Mouse (Mus musculus): ENCODE data around the gene Fnbp1l. TPM values are rescaled to one million over a fixed set of nuclear protein-coding genes. Genes with fewer than 3 reads are reported as not detected.

Fnbp1l gene
- total and polyA plus RNA-seq, 3 experiments, result 0.11 TPM; not detected in 2

DNA sequence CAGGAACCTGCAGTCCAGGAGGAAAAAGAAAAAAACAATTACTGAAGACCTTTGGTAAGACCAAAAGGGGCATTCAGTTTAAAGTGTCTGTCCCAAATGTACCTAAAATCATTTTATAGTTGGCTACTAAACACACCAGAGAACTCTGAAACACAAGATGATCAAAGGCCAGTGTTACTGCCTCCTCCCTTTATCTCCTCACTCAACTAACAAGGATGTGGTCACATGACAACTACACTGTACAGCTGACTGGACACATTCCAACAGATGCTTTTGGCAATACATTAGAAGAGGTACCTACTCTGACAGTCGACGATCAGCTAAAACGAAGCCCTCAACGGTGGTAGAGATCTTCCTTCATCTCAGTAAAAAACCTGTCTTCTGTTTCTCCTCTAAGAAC, 78.6 kb downstream of the Fnbp1l start:
- H3K4me1 ChIP-seq (ENCODE audit: insufficient read depth, low read depth, low read length), result no peaks in the 10 kb centered on the region
- DNase-seq (ENCODE audit: low spot score) (no peak), ATAC-seq (ENCODE audit: extremely low read depth, insufficient number of reproducible peaks, low FRiP score, poor library complexity, severe bottlenecking) (no peak)
- H3K4me3 ChIP-seq (ENCODE audit: low read depth, low read length), result no peak overlapping the region
- TF ChIP-seq CTCF (IDR thresholded peaks at IDR 0.05; ENCODE audit: low read depth, low read length), result no peak
- TF ChIP-seq POLR2AphosphoS5 (IDR thresholded peaks at IDR 0.05; ENCODE audit: insufficient replicate concordance, low read depth, low read length), result no peak
- no peak for TF ChIP-seq GATA1 (IDR thresholded peaks at IDR 0.05; ENCODE audit: borderline replicate concordance, low read length)
- TF ChIP-seq TAL1 (conservative IDR thresholded peaks at IDR 0.05; ENCODE audit: low read depth, low read length), result no peak
- TF ChIP-seq GATA2 (IDR thresholded peaks at IDR 0.05; ENCODE audit: borderline replicate concordance, low read depth, low read length), result no peak
- H3K27me3 ChIP-seq (ENCODE audit: insufficient read depth, low read length), result no peaks in the 10 kb centered on the region; the same call in 1 of the 2 replicates
- no peaks in the 10 kb centered on the region for H3K9me3 ChIP-seq (replicated peaks)
- no peaks in the 10 kb centered on the region for H3K36me3 ChIP-seq (replicated peaks)

DNA sequence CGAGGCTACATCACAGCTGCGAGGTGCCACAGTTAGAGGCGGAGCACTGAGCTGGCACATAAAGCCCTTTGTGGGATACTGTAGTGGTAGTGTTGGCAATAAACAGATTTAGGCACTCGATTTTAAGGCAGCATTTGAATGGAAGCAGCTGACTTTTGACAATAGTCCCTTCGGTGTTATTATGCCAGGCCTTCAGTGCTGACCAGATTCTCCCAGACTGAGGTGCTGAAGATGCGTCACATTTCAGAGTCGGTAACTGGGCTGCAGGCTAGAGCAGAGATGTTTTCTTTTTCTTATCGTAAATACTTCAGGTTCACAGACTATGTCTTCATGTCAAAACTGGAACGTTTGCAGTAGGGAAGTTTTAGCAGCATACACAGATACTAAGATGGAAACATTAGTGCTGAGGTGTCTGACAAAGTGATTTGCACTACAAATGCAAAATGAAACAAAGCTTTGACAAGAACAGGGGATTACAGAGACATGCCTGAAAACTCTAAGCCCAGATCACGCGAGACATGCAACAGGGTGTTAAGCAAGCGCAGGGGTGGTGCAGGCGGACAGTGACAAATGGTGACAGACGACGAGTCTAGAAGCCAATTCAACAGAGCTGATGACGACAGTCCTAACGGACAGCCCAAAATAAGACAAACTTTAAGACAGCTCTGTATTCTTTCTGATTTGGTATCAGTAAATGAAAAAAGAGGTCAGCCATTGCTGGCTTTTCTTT, 79.4 kb downstream of the Fnbp1l start:
- DNase-seq (ENCODE audit: low spot score), result no peak
- Histone ChIP-seq H3K4me3 (ENCODE audit: low read depth, low read length) (no peak overlapping the region), H3K9me3 (replicated peaks) (no peaks in the 10 kb centered on the region), H3K4me1 (ENCODE audit: insufficient read depth, low read depth, low read length) (no peaks in the 10 kb centered on the region), H3K27me3 (ENCODE audit: insufficient read depth, low read length) (no peaks in the 10 kb centered on the region; the same call in 1 of the 2 replicates), H3K36me3 (replicated peaks) (no peaks in the 10 kb centered on the region)
- TF ChIP-seq TAL1 (conservative IDR thresholded peaks at IDR 0.05; ENCODE audit: low read depth, low read length) (no peak), CTCF (IDR thresholded peaks at IDR 0.05; ENCODE audit: low read depth, low read length) (no peak), GATA1 (IDR thresholded peaks at IDR 0.05; ENCODE audit: borderline replicate concordance, low read length) (no peak), GATA2 (IDR thresholded peaks at IDR 0.05; ENCODE audit: borderline replicate concordance, low read depth, low read length) (no peak), POLR2AphosphoS5 (IDR thresholded peaks at IDR 0.05; ENCODE audit: insufficient replicate concordance, low read depth, low read length) (no peak)
- ATAC-seq (ENCODE audit: extremely low read depth, insufficient number of reproducible peaks, low FRiP score, poor library complexity, severe bottlenecking), result no peak

DNA sequence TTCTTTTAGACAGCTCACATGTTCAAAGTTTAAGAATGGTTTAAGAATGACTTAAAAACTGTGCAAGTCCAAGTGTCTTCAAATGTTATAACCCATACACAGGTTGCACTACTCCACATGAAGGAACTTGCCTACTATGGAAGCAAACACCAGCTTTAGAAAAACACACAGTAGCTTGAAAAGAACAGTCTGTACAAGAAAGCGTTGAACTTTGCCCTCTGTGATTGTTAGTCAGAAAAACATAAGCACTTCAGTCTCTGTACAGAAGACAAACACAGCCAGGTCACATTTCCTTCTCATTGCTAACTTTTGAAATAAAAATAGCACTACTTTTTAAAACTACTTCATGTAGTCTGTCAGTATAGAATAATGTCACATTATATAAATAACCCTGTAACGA, 80.7 kb downstream of the Fnbp1l start:
- TF ChIP-seq GATA2 (IDR thresholded peaks at IDR 0.05; ENCODE audit: borderline replicate concordance, low read depth, low read length), result no peak
- TF ChIP-seq POLR2AphosphoS5 (IDR thresholded peaks at IDR 0.05; ENCODE audit: insufficient replicate concordance, low read depth, low read length), result no peak
- no peak for TF ChIP-seq TAL1 (conservative IDR thresholded peaks at IDR 0.05; ENCODE audit: low read depth, low read length)
- no peak for TF ChIP-seq CTCF (IDR thresholded peaks at IDR 0.05; ENCODE audit: low read depth, low read length)
- no peak for TF ChIP-seq GATA1 (IDR thresholded peaks at IDR 0.05; ENCODE audit: borderline replicate concordance, low read length)
- H3K36me3 ChIP-seq (replicated peaks), result no peaks in the 10 kb centered on the region
- ATAC-seq (ENCODE audit: extremely low read depth, insufficient number of reproducible peaks, low FRiP score, poor library complexity, severe bottlenecking), result no peak

DNA sequence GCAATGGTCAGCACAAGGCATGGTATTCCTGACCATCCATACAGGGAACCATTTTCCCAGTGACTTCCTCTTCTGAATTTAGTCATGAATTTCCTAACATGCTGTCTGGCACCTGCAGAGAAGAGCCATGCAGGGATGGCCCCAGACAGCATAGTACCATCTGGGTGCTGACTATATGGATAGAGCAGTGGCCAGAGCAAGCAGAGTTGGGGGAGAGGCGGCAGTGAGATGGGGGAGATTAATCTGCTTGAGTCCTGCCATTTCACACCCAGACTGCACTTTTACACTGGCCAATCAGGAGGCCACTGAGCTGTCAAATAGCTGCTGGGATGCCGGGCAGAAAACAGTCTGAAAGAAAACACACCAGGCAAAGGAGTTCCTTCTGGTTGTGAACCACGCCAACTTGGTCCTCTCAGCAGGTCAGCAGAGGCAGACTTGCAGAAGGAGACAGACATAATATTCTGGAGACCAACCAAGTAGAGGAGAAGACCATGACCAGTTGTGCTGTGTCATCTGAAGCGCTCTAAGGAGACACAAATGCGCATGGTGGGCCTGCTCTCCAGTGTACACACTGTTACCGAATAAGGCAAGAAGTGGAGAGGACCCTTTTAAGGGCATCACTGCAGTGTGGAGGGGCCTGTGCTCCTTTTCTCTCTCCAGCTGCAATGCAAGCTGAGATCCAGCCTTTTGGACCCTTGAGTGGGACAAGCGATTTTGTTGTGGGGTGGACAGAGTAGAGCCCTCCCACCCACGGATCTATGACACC, 83.4 kb downstream of the Fnbp1l start:
- no peaks in the 10 kb centered on the region for H3K27me3 ChIP-seq (ENCODE audit: insufficient read depth, low read length)
- no peaks in the 10 kb centered on the region for H3K36me3 ChIP-seq (replicated peaks)
- DNase-seq (ENCODE audit: low spot score), result no peak
- no peak overlapping the region for H3K4me3 ChIP-seq (ENCODE audit: low read depth, low read length)
- TF ChIP-seq TAL1 (conservative IDR thresholded peaks at IDR 0.05; ENCODE audit: low read depth, low read length) (no peak), POLR2AphosphoS5 (IDR thresholded peaks at IDR 0.05; ENCODE audit: insufficient replicate concordance, low read depth, low read length) (no peak), CTCF (IDR thresholded peaks at IDR 0.05; ENCODE audit: low read depth, low read length) (no peak), GATA2 (IDR thresholded peaks at IDR 0.05; ENCODE audit: borderline replicate concordance, low read depth, low read length) (no peak), GATA1 (IDR thresholded peaks at IDR 0.05; ENCODE audit: borderline replicate concordance, low read length) (no peak)
- no peaks in the 10 kb centered on the region for H3K4me1 ChIP-seq (ENCODE audit: insufficient read depth, low read depth, low read length)
- H3K9me3 ChIP-seq (replicated peaks), result no peaks in the 10 kb centered on the region
- ATAC-seq (ENCODE audit: extremely low read depth, insufficient number of reproducible peaks, low FRiP score, poor library complexity, severe bottlenecking), result no peak

More for the DNA sequence above, 80.7 kb downstream of the Fnbp1l start:
- DNase-seq (ENCODE audit: low spot score), result no peak
- H3K9me3 ChIP-seq (replicated peaks), result no peaks in the 10 kb centered on the region
- no peaks in the 10 kb centered on the region for H3K27me3 ChIP-seq (ENCODE audit: insufficient read depth, low read length)
- no peaks in the 10 kb centered on the region for H3K4me1 ChIP-seq (ENCODE audit: insufficient read depth, low read depth, low read length)
- no peak overlapping the region for H3K4me3 ChIP-seq (ENCODE audit: low read depth, low read length)

DNA sequence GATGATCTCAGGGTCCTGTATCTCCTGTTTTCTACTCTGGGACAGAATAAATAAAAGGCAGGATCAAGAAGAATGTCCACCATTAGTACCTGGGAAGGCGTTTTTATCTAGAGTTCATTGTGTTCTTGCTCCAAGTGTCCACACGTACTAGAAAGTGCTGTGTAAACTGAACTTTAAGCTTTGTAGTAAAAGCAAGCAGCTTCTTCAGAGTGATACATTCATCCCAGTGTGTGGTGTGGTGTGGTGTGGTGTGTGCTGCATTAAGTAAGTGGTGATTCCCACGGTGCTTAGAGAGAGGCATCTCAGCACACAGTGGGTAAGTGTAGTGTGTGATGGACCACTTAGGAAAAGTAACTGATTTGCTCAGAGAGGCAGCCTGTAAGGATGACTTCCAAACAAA, 91.0 kb downstream of the Fnbp1l start:
- no peaks in the 10 kb centered on the region for H3K27me3 ChIP-seq (ENCODE audit: insufficient read depth, low read length)
- TF ChIP-seq CTCF (IDR thresholded peaks at IDR 0.05; ENCODE audit: low read depth, low read length), result no peak
- TF ChIP-seq TAL1 (conservative IDR thresholded peaks at IDR 0.05; ENCODE audit: low read depth, low read length), result no peak
- no peak for TF ChIP-seq GATA1 (IDR thresholded peaks at IDR 0.05; ENCODE audit: borderline replicate concordance, low read length)
- no peak for TF ChIP-seq GATA2 (IDR thresholded peaks at IDR 0.05; ENCODE audit: borderline replicate concordance, low read depth, low read length)
- TF ChIP-seq POLR2AphosphoS5 (IDR thresholded peaks at IDR 0.05; ENCODE audit: insufficient replicate concordance, low read depth, low read length), result no peak
- no peak for DNase-seq (ENCODE audit: low spot score)
- no peak for ATAC-seq (ENCODE audit: extremely low read depth, insufficient number of reproducible peaks, low FRiP score, poor library complexity, severe bottlenecking)
- H3K4me3 ChIP-seq (ENCODE audit: low read depth, low read length), result no peak overlapping the region
- H3K36me3 ChIP-seq (replicated peaks), result no peaks in the 10 kb centered on the region
- H3K4me1 ChIP-seq (ENCODE audit: insufficient read depth, low read depth, low read length), result no peaks in the 10 kb centered on the region
- no peaks in the 10 kb centered on the region for H3K9me3 ChIP-seq (replicated peaks)

DNA sequence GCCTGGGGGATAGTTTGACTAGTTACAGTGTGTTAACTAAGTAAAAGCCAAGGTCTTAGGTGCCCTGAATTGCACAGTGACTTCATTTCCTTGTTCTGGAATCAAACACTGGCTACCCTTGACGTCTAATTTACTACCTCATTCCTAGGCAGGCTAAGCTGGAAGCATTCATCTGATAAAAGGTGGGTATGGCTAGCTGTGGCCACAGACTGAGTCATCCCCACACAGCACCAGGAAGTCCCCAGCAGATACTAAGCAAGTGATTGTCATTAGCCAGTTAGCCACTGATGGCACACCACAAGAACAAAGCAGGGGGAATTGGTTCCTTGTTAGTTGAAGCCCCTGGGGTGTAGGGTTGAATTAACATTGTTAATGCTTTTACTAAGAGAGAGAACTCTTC, 98.2 kb downstream of the Fnbp1l start:
- H3K9me3 ChIP-seq (replicated peaks), result no peaks in the 10 kb centered on the region
- ATAC-seq (ENCODE audit: extremely low read depth, insufficient number of reproducible peaks, low FRiP score, poor library complexity, severe bottlenecking) (peak; percentile 24; the same call in 1 of the 2 replicates), DNase-seq (ENCODE audit: low spot score) (no peak)
- no peaks in the 10 kb centered on the region for H3K4me1 ChIP-seq (ENCODE audit: insufficient read depth, low read depth, low read length)
- no peak overlapping the region for H3K4me3 ChIP-seq (ENCODE audit: low read depth, low read length)
- no peaks in the 10 kb centered on the region for H3K36me3 ChIP-seq (replicated peaks)
- TF ChIP-seq GATA1 (IDR thresholded peaks at IDR 0.05; ENCODE audit: borderline replicate concordance, low read length), result no peak
- TF ChIP-seq TAL1 (conservative IDR thresholded peaks at IDR 0.05; ENCODE audit: low read depth, low read length), result no peak
- H3K27me3 ChIP-seq (ENCODE audit: insufficient read depth, low read length), result no peaks in the 10 kb centered on the region

Measured in G1E (cell line).